Mouse (Mus musculus) heart, postnatal 10 days (tissue): ENCODE measurements around the gene Rnh1. TPM values are rescaled to one million over a fixed set of nuclear protein-coding genes. Genes with fewer than 3 reads are reported as not detected.

Source experiments
- DNase-seq, 2 experiments: peaks; one replicate each; pipeline ENCODE4 v3.0.0; 2021
- intact Hi-C: fragments of 180-260 bp; cut with DNase I; formaldehyde crosslinking; loops from one replicate; pipeline ENCODE4 v1.15.1; 2025
- total RNA-seq, 2 experiments: library from RNA; stranded (reverse); gene quantifications; 2 replicates each; pipeline ENCODE4 v1.2.3; 2021

Gene Rnh1
- total RNA-seq, 2 experiments from 2014 or later, result 72.9 to 75.3 TPM

- DNase-seq, result no peak
- intact Hi-C loops, result no loop called here
These were observed 33.7 kb upstream of the Rnh1 start for GRCm38 (mm10) chr7:141206182-141206937.

GRCm38 (mm10) chr7:141205504-141205903 is 32.8 kb upstream of the Rnh1 start:
- no peak for DNase-seq
- intact Hi-C loops, result no loop called here

GRCm38 (mm10) chr7:141204546-141204945 is 31.9 kb upstream of the Rnh1 start:
- intact Hi-C loops, result no loop called here
- DNase-seq, result no peak

GRCm38 (mm10) chr7:141198121-141198520 is 25.5 kb upstream of the Rnh1 start:
- no peak for DNase-seq
- intact Hi-C loops, result no loop called here

GRCm38 (mm10) chr7:141196619-141197282 is 24.1 kb upstream of the Rnh1 start:
- intact Hi-C loops, result no loop called here
- no peak for DNase-seq

GRCm38 (mm10) chr7:141195754-141196153 is 23.1 kb upstream of the Rnh1 start:
- intact Hi-C loops, result no loop called here
- no peak for DNase-seq

- intact Hi-C loops, result loop anchor here (5.0 kb wide), 2 partner anchors 248 to 338 kb away; partner anchors contain the start of genes Bet1l, Gm45785 and Ric8a
- DNase-seq, result peak; percentile 87 to 93
These were observed 22.2 kb upstream of the Rnh1 start for GRCm38 (mm10) chr7:141194830-141195229.

GRCm38 (mm10) chr7:141194409-141194808 is 21.8 kb upstream of the Rnh1 start:
- intact Hi-C loops, result loop anchor here (5.0 kb wide), 2 partner anchors 247 to 337 kb away; partner anchors contain the start of genes Bet1l, Gm45785 and Ric8a
- no peak for DNase-seq

GRCm38 (mm10) chr7:141193948-141194347 is 21.3 kb upstream of the Rnh1 start, which contains the start of the genes Hras and Lrrc56:
Gene Hras (minus strand): TSS chr7:141194005.
Gene Lrrc56 (plus strand): TSS chr7:141194157.
- DNase-seq, result peak; percentile 98 to 99

GRCm38 (mm10) chr7:141193348-141193856 is 20.7 kb upstream of the Rnh1 start:
- intact Hi-C loops, result loop anchor here (5.0 kb wide), 2 partner anchors 246 to 336 kb away; partner anchors contain the start of genes Bet1l, Gm45785 and Ric8a
- DNase-seq, result peak in 1 of 2 experiments; percentile 56

More at GRCm38 (mm10) chr7:141193948-141194347, 21.3 kb upstream of the Rnh1 start, which contains the start of the genes Hras and Lrrc56:
- intact Hi-C loops, result loop anchor here (5.0 kb wide), 2 partner anchors 247 to 337 kb away; partner anchors contain the start of genes Bet1l, Gm45785 and Ric8a

- intact Hi-C loops, result loop anchor here (5.0 kb wide), 2 partner anchors 246 to 336 kb away; partner anchors contain the start of genes Bet1l, Gm45785 and Ric8a
- no peak for DNase-seq
These were observed 20.2 kb upstream of the Rnh1 start for GRCm38 (mm10) chr7:141192776-141193347.

GRCm38 (mm10) chr7:141191796-141192685 is 19.4 kb upstream of the Rnh1 start:
- DNase-seq, result no peak
- intact Hi-C loops, result loop anchor here (5.0 kb wide), 2 partner anchors 245 to 335 kb away; partner anchors contain the start of genes Bet1l, Gm45785 and Ric8a

GRCm38 (mm10) chr7:141191036-141191435 is 18.4 kb upstream of the Rnh1 start:
- intact Hi-C loops, result loop anchor here (5.0 kb wide), 2 partner anchors 244 to 334 kb away; partner anchors contain the start of genes Bet1l, Gm45785 and Ric8a
- DNase-seq, result peak in 1 of 2 experiments; percentile 42

GRCm38 (mm10) chr7:141190220-141190619 is 17.6 kb upstream of the Rnh1 start:
- DNase-seq, result no peak
- intact Hi-C loops, result loop anchor here (5.0 kb wide), 2 partner anchors 243 to 333 kb away; partner anchors contain the start of genes Bet1l, Gm45785 and Ric8a

GRCm38 (mm10) chr7:141188733-141189132 is 16.1 kb upstream of the Rnh1 start:
- DNase-seq, result no peak
- intact Hi-C loops, result no loop called here

- intact Hi-C loops, result no loop called here
- no peak for DNase-seq
These were observed 15.5 kb upstream of the Rnh1 start for GRCm38 (mm10) chr7:141188194-141188593.

GRCm38 (mm10) chr7:141176173-141176572 is 3.5 kb upstream of the Rnh1 start:
- peak; percentile 87 to 92 for DNase-seq
- intact Hi-C loops, result loop anchor here (1.0 to 5.0 kb wide), 5 partner anchors 84 to 267 kb away; partner anchors contain the start of genes Gm45717 and Ifitm2

- intact Hi-C loops, result loop anchor here (2.0 to 5.0 kb wide), 3 partner anchors 103 to 218 kb away; partner anchors contain the start of genes Gm45717 and Ifitm2
- no peak for DNase-seq
These were observed 2.4 kb upstream of the Rnh1 start for GRCm38 (mm10) chr7:141175068-141175467.

GRCm38 (mm10) chr7:141173323-141173850 is 730 bp upstream of the Rnh1 start:
- intact Hi-C loops, result loop anchor here (2.0 to 5.0 kb wide), 2 partner anchors 43 to 316 kb away; partner anchors contain the start of genes Bet1l, Gm45785 and Ric8a

More at GRCm38 (mm10) chr7:141173323-141173850, 730 bp upstream of the Rnh1 start:
- no peak for DNase-seq
